Mouse (Mus musculus): ENCODE data around the gene Vwa5b1. TPM values are rescaled to one million over a fixed set of nuclear protein-coding genes. Genes with fewer than 3 reads are reported as not detected.

Vwa5b1 gene
- polyA plus RNA-seq, 1 experiment from 2014 or later: 0.29 TPM

DNA sequence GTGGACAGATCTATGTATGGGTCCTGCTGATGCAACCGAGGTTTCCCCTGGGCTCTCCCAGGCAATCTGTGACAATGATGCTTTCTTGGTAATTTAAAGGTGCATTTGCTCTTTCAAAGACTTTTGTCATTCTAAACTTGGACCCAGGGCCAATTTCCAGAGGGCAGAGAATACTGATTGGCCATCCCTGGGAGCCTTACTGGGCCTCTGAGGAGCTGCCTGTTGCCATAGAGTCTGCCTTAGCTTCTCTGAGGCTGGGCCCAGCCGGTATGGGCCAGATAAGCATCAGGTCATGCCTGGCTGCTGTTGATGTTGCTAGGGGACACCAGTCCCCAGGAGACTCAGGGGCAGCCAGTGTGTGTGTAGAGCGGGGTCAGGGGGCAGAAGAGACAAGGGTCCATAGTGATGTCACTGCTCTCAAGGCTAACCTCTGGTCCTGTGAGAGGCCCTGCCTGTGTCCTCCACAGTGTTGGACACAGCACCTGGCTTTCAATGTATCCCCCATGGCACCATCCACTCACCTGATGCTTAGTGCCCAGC, 12.5 kb upstream of the Vwa5b1 start:
- H3K27ac ChIP-seq: no peak overlapping the region
- H3K27me3 ChIP-seq (replicated peaks): no peaks in the 10 kb centered on the region
- no peak for ATAC-seq (ENCODE audit: low FRiP score, low read depth)
- H3K4me1 ChIP-seq: peaks cover 5% of the 10 kb centered on the region; the same call in 1 of the 2 replicates
- H3K4me3 ChIP-seq: no peak overlapping the region
- no peaks in the 10 kb centered on the region for H3K36me3 ChIP-seq
- no peaks in the 10 kb centered on the region for H3K9me3 ChIP-seq
- WGBS: 59% methylated on average over 3 of the region's 3 CpGs
- H3K9ac ChIP-seq: no peak overlapping the region
- H3K4me2 ChIP-seq (replicated peaks): no peak overlapping the region

DNA sequence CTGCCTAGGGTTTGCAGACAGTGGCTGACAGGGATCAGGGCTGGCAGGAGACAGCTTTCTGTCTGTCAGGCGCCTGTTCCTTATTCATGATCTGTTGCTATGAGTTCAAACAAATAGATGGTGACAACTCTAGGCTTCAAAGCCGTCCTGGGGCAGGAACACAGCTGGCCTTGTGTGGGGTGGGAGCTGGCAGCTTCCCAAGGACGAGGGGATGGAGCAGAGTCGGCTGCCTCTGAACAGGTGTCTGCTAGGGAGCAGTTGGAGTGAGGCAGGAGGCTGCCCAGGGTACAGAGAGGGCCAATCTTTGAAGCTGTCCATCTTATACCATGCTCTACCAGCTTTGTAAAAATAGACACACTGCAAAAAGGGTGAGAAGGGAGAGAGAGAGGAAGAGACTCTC, 6.6 kb upstream of the Vwa5b1 start:
- Histone ChIP-seq H3K4me1 (no peaks in the 10 kb centered on the region), H3K9ac (no peak overlapping the region), H3K4me3 (no peak overlapping the region), H3K9me3 (no peaks in the 10 kb centered on the region), H3K27me3 (replicated peaks) (no peaks in the 10 kb centered on the region), H3K27ac (no peak overlapping the region), H3K4me2 (replicated peaks) (no peak overlapping the region), H3K36me3 (no peaks in the 10 kb centered on the region)
- WGBS: 48% methylated on average over 4 of the region's 4 CpGs
- ATAC-seq (ENCODE audit: low FRiP score, low read depth): no peak

DNA sequence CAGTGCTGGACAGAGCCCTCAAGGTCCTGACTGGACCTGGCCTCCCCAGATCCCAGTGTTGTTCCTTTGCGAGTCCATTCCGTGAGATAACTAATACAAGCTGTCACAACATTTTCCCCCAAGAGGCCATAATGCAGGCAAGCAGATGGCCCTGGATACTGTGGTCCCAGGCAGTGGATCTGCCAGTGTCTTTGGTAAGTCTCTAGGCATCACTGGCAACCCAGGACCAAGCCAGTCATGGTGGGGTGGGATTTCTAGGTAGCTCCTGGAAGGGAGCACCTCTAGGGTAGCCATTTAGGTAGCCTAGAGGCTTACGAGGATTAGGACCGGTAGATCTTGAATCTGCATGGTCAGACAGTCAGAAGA, 445 bp upstream of the Vwa5b1 start:
- no peaks in the 10 kb centered on the region for H3K27me3 ChIP-seq (replicated peaks)
- WGBS: 60% methylated on average over 4 of the region's 4 CpGs
- no peak overlapping the region for H3K27ac ChIP-seq
- peaks cover 19% of the 10 kb centered on the region for H3K4me1 ChIP-seq
- H3K9ac ChIP-seq: no peak overlapping the region
- H3K9me3 ChIP-seq: no peaks in the 10 kb centered on the region
- no peak overlapping the region for H3K4me3 ChIP-seq
- ATAC-seq (ENCODE audit: low FRiP score, low read depth): peak; percentile 29; the same call in 1 of the 2 replicates
- H3K4me2 ChIP-seq (replicated peaks): peak overlapping the region; percentile 31
- H3K36me3 ChIP-seq: no peaks in the 10 kb centered on the region

DNA sequence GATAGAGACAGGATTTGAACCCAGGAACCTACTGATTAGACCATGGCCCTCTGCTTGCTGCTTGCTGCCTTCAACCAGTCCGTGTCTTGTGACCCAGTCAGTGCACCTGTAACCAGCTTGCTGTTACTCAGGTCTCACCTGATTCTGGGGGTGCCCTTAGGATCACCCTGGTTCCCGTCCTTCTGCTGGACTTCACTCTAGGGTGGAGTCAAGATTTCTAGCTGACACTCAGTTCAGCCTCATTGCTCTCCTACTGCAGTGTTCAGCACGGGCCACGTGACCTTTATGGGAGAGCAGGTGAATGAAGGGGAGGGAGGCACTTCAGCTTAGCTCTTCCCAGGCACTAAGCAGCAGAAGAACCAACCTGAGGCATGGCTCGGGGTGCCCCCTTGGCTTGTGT, 7.4 kb downstream of the Vwa5b1 start:
- no peaks in the 10 kb centered on the region for H3K27me3 ChIP-seq (replicated peaks)
- H3K9me3 ChIP-seq: no peaks in the 10 kb centered on the region
- no peak overlapping the region for H3K27ac ChIP-seq
- 58% methylated on average over 5 of the region's 5 CpGs for WGBS
- H3K4me3 ChIP-seq: no peak overlapping the region
- no peak for ATAC-seq (ENCODE audit: low FRiP score, low read depth)
- no peaks in the 10 kb centered on the region for H3K36me3 ChIP-seq
- no peak overlapping the region for H3K4me2 ChIP-seq (replicated peaks)
- peaks cover 5% of the 10 kb centered on the region for H3K4me1 ChIP-seq
- H3K9ac ChIP-seq: no peak overlapping the region

DNA sequence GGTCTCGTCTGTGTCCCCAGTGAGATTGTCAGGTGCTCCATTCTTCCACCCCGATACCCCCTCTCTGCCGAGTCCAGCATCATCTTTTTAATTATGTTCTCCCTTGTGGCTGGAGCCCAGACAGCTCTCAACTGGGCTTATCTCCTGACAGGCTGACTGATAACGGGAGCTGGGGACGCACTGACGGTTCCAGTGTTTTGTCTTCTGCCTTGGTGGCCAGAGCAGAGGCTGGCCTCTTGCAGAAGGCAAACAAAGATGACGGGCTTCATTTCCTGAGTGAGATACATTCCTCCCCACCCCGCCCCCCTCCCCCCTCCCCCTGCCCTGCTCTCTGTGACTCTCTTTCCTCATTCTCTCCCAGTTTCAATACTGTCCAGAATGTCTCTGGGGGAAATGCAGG, 21.2 kb downstream of the Vwa5b1 start:
- peaks cover 13% of the 10 kb centered on the region for H3K4me1 ChIP-seq
- H3K27ac ChIP-seq: no peak overlapping the region
- no peak overlapping the region for H3K4me2 ChIP-seq (replicated peaks)
- WGBS: 21% methylated on average over 8 of the region's 8 CpGs
- H3K9me3 ChIP-seq: no peaks in the 10 kb centered on the region
- H3K36me3 ChIP-seq: no peaks in the 10 kb centered on the region
- no peak overlapping the region for H3K4me3 ChIP-seq
- H3K27me3 ChIP-seq (replicated peaks): no peaks in the 10 kb centered on the region
- no peak for ATAC-seq (ENCODE audit: low FRiP score, low read depth)
- H3K9ac ChIP-seq: no peak overlapping the region

DNA sequence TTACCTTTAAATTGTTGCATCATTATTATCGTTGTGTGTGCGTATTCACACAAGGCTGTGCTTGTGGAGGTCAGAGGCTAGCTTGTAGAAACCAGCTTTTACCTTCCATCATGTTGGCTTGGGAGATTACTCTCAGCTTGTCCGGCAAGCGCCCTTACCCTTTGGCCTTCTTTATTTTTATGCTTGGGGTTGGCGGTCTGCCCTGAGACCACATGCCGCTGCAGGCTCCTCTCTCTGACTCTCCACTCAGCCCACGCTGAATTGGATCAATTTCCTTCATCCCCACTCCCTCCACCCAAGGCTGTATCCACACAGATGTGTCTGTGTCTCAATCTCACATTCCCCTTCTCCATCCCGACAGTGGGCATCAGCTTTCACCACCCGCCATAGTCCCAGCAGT, 33.8 kb downstream of the Vwa5b1 start:
- H3K9ac ChIP-seq: no peak overlapping the region
- H3K4me1 ChIP-seq: peaks cover 28% of the 10 kb centered on the region
- no peak for ATAC-seq (ENCODE audit: low FRiP score, low read depth)
- 81% methylated on average over 9 of the region's 9 CpGs for WGBS
- H3K9me3 ChIP-seq: no peaks in the 10 kb centered on the region
- H3K4me2 ChIP-seq (replicated peaks): no peak overlapping the region
- no peaks in the 10 kb centered on the region for H3K36me3 ChIP-seq
- no peaks in the 10 kb centered on the region for H3K27me3 ChIP-seq (replicated peaks)
- no peak overlapping the region for H3K4me3 ChIP-seq
- no peak overlapping the region for H3K27ac ChIP-seq

DNA sequence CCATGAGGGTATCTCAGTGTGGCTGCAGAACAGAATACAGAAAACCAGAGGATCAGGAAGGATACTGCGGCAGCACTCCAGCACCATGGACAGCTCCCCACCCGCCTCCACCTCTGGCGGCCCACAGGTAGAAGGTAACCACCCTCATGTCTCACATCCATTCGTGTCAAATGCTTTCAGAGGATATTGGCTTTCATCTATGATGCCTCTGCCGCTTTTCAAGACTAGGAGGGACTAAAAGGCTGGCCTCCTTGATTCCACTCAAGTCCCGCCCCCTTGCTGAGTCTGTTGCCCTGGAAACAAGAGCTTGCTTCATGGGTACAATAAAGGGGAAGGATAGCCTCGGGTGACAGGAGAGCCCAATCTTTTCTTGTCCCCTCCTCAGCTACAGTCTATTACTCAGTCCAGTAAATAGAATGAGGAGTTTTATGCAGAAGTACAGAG, 37.8 kb downstream of the Vwa5b1 start:
- H3K36me3 ChIP-seq: no peaks in the 10 kb centered on the region
- H3K4me1 ChIP-seq: peaks cover 26% of the 10 kb centered on the region
- WGBS: 7% methylated on average over 7 of the region's 7 CpGs
- peak; percentile 56 for ATAC-seq (ENCODE audit: low FRiP score, low read depth)
- no peak overlapping the region for H3K4me3 ChIP-seq
- H3K4me2 ChIP-seq (replicated peaks): peak overlapping the region; percentile 22
- peak overlapping the region; percentile 26; the same call in 1 of the 2 replicates for H3K27ac ChIP-seq
- no peaks in the 10 kb centered on the region for H3K27me3 ChIP-seq (replicated peaks)
- no peaks in the 10 kb centered on the region for H3K9me3 ChIP-seq
- H3K9ac ChIP-seq: no peak overlapping the region

DNA sequence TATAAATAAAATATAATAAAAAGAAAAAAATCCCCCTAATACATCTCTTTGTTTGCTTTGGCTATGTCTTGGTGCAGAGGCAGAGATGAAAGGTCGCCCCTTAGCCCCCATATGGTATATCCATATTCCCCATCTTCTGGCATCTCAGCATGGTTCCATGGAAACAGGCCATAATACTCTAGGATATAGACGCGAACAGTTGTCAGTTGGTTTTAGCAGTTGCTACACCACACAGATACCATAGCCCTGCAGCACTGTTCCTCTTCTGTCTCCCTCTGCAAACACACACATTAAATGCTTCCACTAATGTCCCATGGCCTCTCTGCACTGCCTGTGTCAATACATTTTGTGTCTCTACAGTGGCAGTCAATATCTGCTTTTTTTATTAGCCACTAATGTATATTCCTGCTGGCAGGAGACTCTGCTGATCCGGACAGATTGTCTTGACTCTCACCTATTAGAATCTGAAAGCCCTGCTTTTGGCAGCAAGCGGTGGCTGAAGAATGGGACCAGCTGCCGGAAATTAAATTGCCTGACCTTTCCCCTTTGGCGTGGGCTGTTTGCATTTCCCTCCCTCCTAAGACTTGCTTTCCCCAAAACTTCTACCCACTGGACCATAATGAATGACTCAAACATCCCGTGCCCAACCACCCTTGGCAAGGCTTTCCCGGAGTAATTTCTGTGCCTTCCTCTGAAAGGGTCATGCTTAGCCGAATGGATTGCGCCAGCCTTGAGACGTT, 39.1 kb downstream of the Vwa5b1 start:
- Histone ChIP-seq H3K36me3 (no peaks in the 10 kb centered on the region), H3K9ac (no peak overlapping the region), H3K27ac (no peak overlapping the region), H3K4me2 (replicated peaks) (no peak overlapping the region), H3K9me3 (no peaks in the 10 kb centered on the region), H3K4me1 (peaks cover 23% of the 10 kb centered on the region), H3K4me3 (no peak overlapping the region), H3K27me3 (replicated peaks) (no peaks in the 10 kb centered on the region)
- no peak for ATAC-seq (ENCODE audit: low FRiP score, low read depth)
- 43% methylated on average over 12 of the region's 12 CpGs for WGBS

DNA sequence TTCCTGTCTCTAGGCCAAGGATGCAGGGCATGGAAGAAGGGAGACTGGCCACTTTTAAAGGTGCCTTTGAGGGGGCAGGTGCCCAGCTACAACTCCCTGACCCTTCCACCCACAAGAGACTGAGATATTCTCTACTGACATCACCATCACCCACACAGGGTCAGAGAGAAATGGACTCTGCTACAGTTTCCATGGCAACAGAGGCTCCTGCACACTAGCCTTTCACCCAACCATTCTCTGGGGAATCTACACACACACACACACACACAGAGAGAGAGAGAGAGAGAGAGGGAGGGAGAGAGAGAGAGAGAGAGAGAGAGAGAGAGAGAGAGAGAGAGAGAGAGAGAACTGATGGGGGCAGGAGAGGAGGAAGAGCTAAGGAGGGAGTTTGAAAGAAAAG, 50.7 kb downstream of the Vwa5b1 start:
- Histone ChIP-seq H3K9me3 (no peaks in the 10 kb centered on the region), H3K9ac (no peak overlapping the region), H3K4me2 (replicated peaks) (no peak overlapping the region), H3K36me3 (no peaks in the 10 kb centered on the region), H3K27me3 (replicated peaks) (no peaks in the 10 kb centered on the region), H3K4me3 (no peak overlapping the region), H3K4me1 (peaks cover 3% of the 10 kb centered on the region; the same call in 1 of the 2 replicates), H3K27ac (no peak overlapping the region)
- no peak for ATAC-seq (ENCODE audit: low FRiP score, low read depth)

DNA sequence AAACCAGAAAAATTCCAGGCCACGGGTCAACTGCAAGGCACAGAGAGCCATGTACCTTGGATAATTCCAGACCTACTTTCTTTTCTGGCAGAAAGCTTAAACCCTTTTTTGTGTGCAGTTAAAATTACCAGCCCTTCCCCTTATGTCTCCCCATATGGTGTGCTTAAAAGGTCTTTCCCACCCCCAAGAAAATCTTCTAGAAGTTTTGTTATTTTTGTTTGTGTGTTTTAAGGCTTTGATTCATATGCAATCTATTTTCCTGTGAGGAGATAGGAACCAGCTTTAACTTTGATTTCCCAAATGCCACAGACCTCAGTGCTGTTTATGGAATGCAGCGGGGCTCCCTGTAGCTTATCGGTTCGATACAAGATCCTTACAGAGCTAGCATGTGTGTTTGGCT, 53.2 kb downstream of the Vwa5b1 start:
- 84% methylated on average over 4 of the region's 4 CpGs for WGBS
- H3K36me3 ChIP-seq: no peaks in the 10 kb centered on the region
- no peak overlapping the region for H3K27ac ChIP-seq
- no peaks in the 10 kb centered on the region for H3K27me3 ChIP-seq (replicated peaks)
- no peaks in the 10 kb centered on the region for H3K9me3 ChIP-seq
- no peak overlapping the region for H3K9ac ChIP-seq
- peaks cover 4% of the 10 kb centered on the region; the same call in 1 of the 2 replicates for H3K4me1 ChIP-seq
- ATAC-seq (ENCODE audit: low FRiP score, low read depth): no peak
- H3K4me3 ChIP-seq: no peak overlapping the region
- H3K4me2 ChIP-seq (replicated peaks): no peak overlapping the region

DNA sequence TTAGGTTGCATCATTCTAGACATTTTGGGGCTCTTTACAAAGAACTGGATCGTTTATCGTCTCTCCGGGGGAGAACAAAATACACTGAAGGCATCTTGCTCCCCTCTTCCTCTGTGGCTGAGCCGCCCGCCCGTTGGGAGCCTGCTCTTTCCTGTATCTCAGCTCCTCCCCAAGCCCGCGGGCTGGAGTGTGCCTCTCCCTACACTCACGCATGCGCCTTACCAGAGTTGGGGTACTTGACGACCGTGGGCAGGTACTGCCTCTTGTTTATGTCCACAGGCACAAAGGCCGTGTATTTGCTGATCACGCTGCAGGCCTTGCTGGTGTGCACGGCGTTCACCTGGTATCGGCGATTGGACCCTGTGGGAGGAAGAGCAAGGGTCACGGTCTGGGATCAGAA, 57.3 kb downstream of the Vwa5b1 start:
- Histone ChIP-seq H3K27me3 (replicated peaks) (no peaks in the 10 kb centered on the region), H3K4me3 (no peak overlapping the region), H3K4me1 (peaks cover 19% of the 10 kb centered on the region), H3K4me2 (replicated peaks) (no peak overlapping the region), H3K9ac (no peak overlapping the region), H3K36me3 (no peaks in the 10 kb centered on the region), H3K9me3 (no peaks in the 10 kb centered on the region), H3K27ac (no peak overlapping the region)
- 78% methylated on average over 19 of the region's 19 CpGs for WGBS
- ATAC-seq (ENCODE audit: low FRiP score, low read depth): no peak

DNA sequence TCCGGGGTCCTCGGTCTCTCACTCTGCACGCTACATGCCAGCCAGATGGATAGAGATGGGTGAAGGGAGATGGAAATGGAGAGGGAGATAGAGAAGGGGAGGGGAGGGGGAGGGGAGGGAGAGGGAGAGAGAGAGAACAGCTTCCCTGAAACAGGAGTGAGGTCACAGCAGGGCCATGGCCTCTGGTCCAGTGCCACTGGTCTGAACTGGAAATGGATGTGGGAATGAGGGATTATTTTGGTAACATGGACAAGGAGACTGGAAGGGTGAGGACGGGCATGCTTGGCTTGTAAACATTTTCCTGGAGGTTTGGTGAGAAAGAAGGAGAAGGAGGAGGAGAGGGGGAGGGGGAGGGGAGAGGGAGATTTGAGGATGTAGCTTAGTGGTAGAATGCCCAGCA, 59.0 kb downstream of the Vwa5b1 start:
- ATAC-seq (ENCODE audit: low FRiP score, low read depth): no peak
- Histone ChIP-seq H3K4me2 (replicated peaks) (no peak overlapping the region), H3K36me3 (no peaks in the 10 kb centered on the region), H3K9me3 (no peaks in the 10 kb centered on the region), H3K4me1 (peaks cover 19% of the 10 kb centered on the region), H3K27ac (no peak overlapping the region), H3K27me3 (replicated peaks) (no peaks in the 10 kb centered on the region), H3K4me3 (no peak overlapping the region), H3K9ac (no peak overlapping the region)
- 82% methylated on average over 3 of the region's 4 CpGs for WGBS
